13 mouse cellular contexts compared by ENCODE assay signal in the genomic region with DNA sequence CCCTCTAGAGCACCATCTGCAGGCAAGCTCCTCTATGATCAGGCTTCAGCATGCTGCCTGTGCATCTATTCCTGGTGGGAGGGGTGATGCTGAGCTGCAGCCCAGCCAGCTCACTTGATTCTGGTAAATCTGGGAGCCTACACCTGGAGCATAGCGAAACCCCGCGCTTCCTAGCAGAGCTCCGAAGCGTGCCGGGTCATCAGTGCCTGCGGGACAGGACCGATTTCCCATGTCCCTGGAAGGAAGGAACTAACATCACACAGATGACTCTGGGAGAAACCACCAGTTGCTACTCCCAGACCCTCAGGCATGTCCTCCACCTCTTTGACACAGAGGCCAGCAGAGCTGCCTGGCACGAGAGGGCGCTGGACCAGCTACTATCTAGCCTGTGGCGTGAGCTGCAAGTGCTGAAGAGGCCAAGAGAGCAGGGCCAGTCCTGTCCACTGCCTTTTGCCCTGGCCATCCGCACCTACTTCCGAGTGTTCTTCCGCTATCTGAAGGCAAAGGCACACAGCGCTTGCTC. TPM values are rescaled to one million over a fixed set of nuclear protein-coding genes. Genes with fewer than 3 reads are reported as not detected.
DNase-seq lines count a peak whose midpoint lies in the region; ATAC-seq and TF ChIP-seq lines count a peak whose summit lies in the region.
"Not testable (repeated sequence)": the region's sequence is repeated elsewhere in the genome, so short reads cannot be mapped to it uniquely, and the experiment has no call there.
"Had no signal": no experiment of that assay in that cellular context is flagged by ENCODE, and none has a peak within 500 bp of the region (broad histone marks: within the 10 kb centered on the region; RNA-seq: fewer than 3 reads in every experiment).

A gene (plus strand): TSS at position 51 of the 523 bp plus-strand sequence.

- not testable (repeated sequence) for H3K4me3 ChIP-seq in heart, adult 2 months; left cerebral cortex, adult 2 months

- H3K36me3 ChIP-seq in heart, adult 2 months (ENCODE audit: control insufficient read depth, insufficient read depth, low read length) = not testable (repeated sequence)

- not testable (repeated sequence) for H3K9ac ChIP-seq in heart, adult 2 months (ENCODE audit: low read depth, low read length)

- not testable (repeated sequence) for TF ChIP-seq EP300 in heart, adult 2 months (IDR thresholded peaks at IDR 0.05; ENCODE audit: insufficient read depth, low read depth, low read length)

- not testable (repeated sequence) for TF ChIP-seq POLR2A in heart, adult 2 months (IDR thresholded peaks at IDR 0.05; ENCODE audit: insufficient read depth, low read depth, low read length)

- TF ChIP-seq CTCF in heart, adult 2 months (IDR thresholded peaks at IDR 0.05) = peak; percentile 44
- TF ChIP-seq CTCF in left cerebral cortex, adult 2 months (IDR thresholded peaks at IDR 0.05) = peak; percentile 24

- not testable (repeated sequence) for H3K27me3 ChIP-seq in heart, adult 2 months (ENCODE audit: control insufficient read depth, insufficient read depth, low read length)

- H3K79me2 ChIP-seq in heart, adult 2 months (replicated peaks; ENCODE audit: control insufficient read depth, insufficient read depth, low read length) = not testable (repeated sequence)

- ATAC-seq in common myeloid progenitor, adult 5-6 weeks (replicated peaks; ENCODE audit: low read depth, poor library complexity, severe bottlenecking) = 0 out of 2 replicates have a peak, but pooled peaks have one; percentile 31

- WGBS in heart, adult 2 months = 76% methylated on average over 15 of the region's 15 CpGs

- DNase-seq in adrenal gland, postnatal 10 days = peak; percentile 60
- DNase-seq in heart, adult 2 months = peak; percentile 66 to 83
- peak; percentile 66 for DNase-seq in kidney, postnatal 10 days
- DNase-seq in left cerebral cortex, adult 2 months (ENCODE audit: extremely low spot score in 1 of 2, low spot score in 2 of 2) = peak; percentile 72 to 76
- peak; percentile 41 for DNase-seq in lung, postnatal 36 days
- peak; percentile 62 to 66 for DNase-seq in spleen, postnatal 14 days (ENCODE audit: low spot score in 2 of 2)
- peak; percentile 71 for DNase-seq in urinary bladder, postnatal 25 days (ENCODE audit: low spot score)

- H3K4me1 ChIP-seq in heart, adult 2 months (ENCODE audit: control insufficient read depth, insufficient read depth, low read length) = not testable (repeated sequence)

- not testable (repeated sequence) for H3K27ac ChIP-seq in heart, adult 2 months; left cerebral cortex, adult 2 months

- intact Hi-C loops in heart, adult 2 months (cut with DNase I); left cerebral cortex, adult 2 months (cut with DNase I): not testable (repeated sequence)

RNA-seq across cellular contexts. Expression of the gene that starts here (rescaled TPM):
- total RNA-seq in adrenal gland, postnatal 10 days (2021) = not detected
- not detected in 2 replicates for total RNA-seq in common myeloid progenitor, adult 5-6 weeks (2017)
- not detected for total RNA-seq in heart, adult 2 months (2021)
- not detected in 2 replicates for polyA plus RNA-seq in heart, adult 2 months (2012; rRNA removed)
- total RNA-seq in left cerebral cortex, adult 2 months (2021) = not detected
- total RNA-seq: hematopoietic stem cell, adult 5-6 weeks had no signal
- polyA plus RNA-seq: forebrain, embryonic 10.5 days; kidney, embryonic 16.5 days; macrophage; small intestine, adult 2 months had no signal

Comparison
In these comparisons a context has a peak if more than half of its experiments do, and no peak if none do; other contexts are left out.
1. Peak in DNase-seq in adrenal gland, postnatal 10 days; RNA of the gene not detected or under 1 TPM.
2. Peak in ATAC-seq in common myeloid progenitor, adult 5-6 weeks; RNA of the gene not detected or under 1 TPM.
3. Peak in DNase-seq in heart, adult 2 months; RNA of the gene not detected or under 1 TPM.
4. Peak in DNase-seq in left cerebral cortex, adult 2 months; RNA of the gene not detected or under 1 TPM.